Mouse (Mus musculus): ENCODE measurements around the gene Cfap54.

The Cfap54 gene

DNA sequence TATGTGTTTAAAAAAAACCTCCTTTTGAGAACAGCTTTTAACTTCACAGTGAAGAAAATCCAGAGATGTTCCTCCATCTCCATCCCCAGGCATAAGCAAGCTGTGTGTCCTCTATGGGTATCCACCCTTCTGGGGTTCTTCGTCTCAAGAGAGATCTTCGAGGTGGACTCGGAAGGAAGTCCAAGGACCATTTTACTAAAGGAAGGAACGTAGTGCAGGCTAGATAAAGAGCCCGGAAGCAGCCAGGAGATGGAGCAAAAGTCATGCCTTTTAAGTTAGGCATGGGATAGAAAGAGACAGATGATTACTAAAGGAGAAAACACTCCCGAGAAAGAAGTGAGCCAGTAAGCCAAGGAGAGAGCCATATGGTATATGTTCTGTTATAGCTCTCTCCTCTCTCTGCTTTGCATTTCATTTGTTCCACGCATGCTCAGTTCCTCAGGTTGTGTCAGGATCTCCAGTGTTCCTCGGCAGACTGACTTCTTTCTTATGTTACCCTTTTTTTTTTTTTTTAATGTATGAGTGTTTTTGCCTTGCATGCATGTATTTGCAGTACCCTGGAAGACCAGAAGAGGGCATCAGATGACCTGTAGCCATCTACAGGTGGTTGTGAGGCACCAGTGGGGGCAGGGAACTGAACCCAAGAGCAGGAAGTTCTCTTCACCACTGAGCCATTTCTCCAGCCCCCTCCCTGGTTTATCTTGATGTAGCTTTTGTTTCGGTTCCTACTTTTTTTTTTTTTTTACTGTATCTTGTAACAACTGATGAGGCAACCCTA is 11.1 kb downstream of the Cfap54 start:
- in situ Hi-C loops (cut with MboI; ENCODE audit: low pct_unique_long_range_greater_than_20kb in 1 of 2, low sequenced_read_pairs in 2 of 2, unreplicated experiment in 1 of 2) = loop anchor here (10.0 to 25.0 kb wide), 3 partner anchors 214 to 517 kb away; partner anchors contain the start of gene Snrpf (in 2 of the 2)

DNA sequence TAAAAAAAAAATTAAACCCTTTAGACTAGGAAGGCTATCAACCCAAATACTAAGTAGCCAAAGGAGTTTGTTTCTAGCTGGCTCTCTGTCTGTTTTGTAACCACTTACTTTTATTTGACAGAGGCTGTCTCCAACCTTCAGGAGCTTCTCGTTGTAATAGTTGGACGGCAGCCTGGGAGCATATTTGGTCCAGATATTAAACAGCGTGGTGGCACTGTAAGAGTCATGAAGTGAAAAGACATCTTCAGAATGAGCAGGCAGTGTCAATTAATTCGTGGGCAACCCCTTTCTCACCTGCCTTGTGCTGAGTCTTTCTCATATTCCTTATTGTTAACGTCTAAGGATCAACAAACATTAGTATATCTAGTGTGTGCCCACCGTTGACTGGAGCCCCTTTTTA is 11.7 kb downstream of the Cfap54 start:
- in situ Hi-C loops (cut with MboI; ENCODE audit: low pct_unique_long_range_greater_than_20kb in 1 of 2, low sequenced_read_pairs in 2 of 2, unreplicated experiment in 1 of 2) = loop anchor here (10.0 to 25.0 kb wide), 3 partner anchors 215 to 518 kb away; partner anchors contain the start of gene Snrpf (in 2 of the 2)

GRCm38 (mm10) chr10:93069041-93069679 is 12.3 kb downstream of the Cfap54 start:
- in situ Hi-C loops (cut with MboI; ENCODE audit: low pct_unique_long_range_greater_than_20kb in 1 of 2, low sequenced_read_pairs in 2 of 2, unreplicated experiment in 1 of 2) = loop anchor here (10.0 to 25.0 kb wide), 2 partner anchors 356 to 518 kb away; partner anchors contain the start of gene Snrpf (in 2 of the 2)

DNA sequence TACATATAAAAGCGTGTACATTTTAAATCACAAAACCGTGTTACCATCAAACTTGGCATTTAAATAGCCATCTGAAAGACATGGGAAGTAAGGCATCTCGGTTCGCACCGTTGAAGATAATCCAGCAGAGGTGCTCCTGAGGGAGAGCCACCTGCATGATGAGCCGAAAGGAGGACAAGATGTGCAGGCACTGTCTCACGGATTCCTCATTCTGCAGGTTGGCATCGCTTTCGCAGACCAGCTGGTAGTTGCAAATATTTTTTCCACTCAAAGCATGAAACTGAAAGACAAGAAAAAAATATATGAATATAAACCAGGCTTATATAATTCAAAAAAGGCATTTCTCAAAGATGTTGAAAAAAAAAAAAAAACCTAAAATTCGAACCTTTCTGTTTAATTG is 16.4 kb downstream of the Cfap54 start:
- in situ Hi-C loops (cut with MboI; ENCODE audit: low pct_unique_long_range_greater_than_20kb in 1 of 2, low sequenced_read_pairs in 2 of 2, unreplicated experiment in 1 of 2) = loop anchor here (10.0 to 25.0 kb wide), 2 partner anchors 360 to 522 kb away; partner anchors contain the start of gene Snrpf (in 2 of the 2)

DNA sequence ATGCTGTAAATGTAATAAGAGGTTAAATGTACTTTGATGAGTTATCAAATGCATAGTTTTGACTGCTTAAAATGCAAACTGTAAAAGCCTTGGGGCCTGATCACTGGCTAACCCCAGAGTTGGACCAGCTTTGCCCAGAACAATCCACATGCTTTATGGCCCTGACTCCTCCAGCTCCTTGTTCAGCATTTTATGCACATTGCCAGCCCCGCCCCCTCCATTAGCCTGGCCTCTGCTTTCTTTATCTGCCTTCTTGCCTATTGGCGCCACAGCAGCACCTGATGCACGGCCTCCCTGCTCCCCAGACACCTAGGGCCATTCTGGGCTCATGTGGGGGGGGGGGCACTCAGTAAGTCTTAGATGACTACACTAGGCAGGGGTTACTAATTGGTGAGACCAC is 17.8 kb downstream of the Cfap54 start:
- in situ Hi-C loops (cut with MboI; ENCODE audit: low pct_unique_long_range_greater_than_20kb in 1 of 2, low sequenced_read_pairs in 2 of 2, unreplicated experiment in 1 of 2) = loop anchor here (10.0 to 25.0 kb wide), 2 partner anchors 361 to 524 kb away; partner anchors contain the start of gene Snrpf (in 2 of the 2)

DNA sequence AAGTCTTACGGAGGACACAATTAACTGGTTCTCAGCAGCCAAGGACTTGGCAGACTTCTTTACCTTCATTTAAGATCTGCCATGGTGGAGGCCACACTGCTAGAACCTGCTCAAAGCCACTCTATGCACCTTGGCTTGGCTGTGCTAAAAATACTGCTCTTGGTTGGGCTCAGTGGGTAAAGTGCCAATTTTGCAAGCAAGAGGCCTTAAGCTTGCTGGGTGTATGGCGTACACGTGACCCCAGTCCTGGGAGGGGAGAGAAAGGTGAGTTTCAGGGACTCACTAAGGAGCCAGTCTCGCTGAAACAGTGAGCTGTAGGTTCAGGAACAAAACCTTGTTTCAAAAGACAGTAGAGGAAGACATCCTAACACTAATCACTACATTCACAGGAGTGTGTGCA is 19.0 kb downstream of the Cfap54 start:
- in situ Hi-C loops (cut with MboI; ENCODE audit: low pct_unique_long_range_greater_than_20kb in 1 of 2, low sequenced_read_pairs in 2 of 2, unreplicated experiment in 1 of 2) = loop anchor here (10.0 to 25.0 kb wide), 2 partner anchors 362 to 525 kb away; partner anchors contain the start of gene Snrpf (in 2 of the 2)

DNA sequence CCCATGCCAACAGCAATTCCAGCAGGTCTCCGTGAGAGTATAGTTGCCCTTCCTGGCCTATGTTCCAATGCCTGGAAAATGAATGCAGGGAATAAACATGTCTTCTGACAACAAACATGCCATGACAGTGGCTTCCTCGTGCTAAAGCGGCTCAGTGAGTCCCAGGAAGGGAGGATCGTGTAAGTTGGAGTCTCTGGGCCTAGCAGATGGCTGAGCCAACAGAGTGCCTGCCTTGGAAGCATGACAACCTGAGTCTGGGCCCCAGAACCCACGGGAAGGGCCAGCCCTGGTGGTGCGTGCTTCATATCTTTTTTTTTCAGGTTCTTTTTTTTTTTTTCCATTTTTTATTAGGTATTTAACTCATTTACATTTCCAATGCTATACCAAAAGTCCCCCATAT is 27.6 kb downstream of the Cfap54 start:
- in situ Hi-C loops (cut with MboI; ENCODE audit: low pct_unique_long_range_greater_than_20kb in 1 of 2, low sequenced_read_pairs in 2 of 2, unreplicated experiment in 1 of 2) = loop anchor here (25.0 kb wide), 1 partner anchor 533 kb away; the partner anchor contains the start of gene Snrpf (in 2 of the 2)

GRCm38 (mm10) chr10:93053315-93053714 is 28.1 kb downstream of the Cfap54 start:
- in situ Hi-C loops (cut with MboI; ENCODE audit: low pct_unique_long_range_greater_than_20kb in 1 of 2, low sequenced_read_pairs in 2 of 2, unreplicated experiment in 1 of 2) = loop anchor here (25.0 kb wide), 1 partner anchor 534 kb away; the partner anchor contains the start of gene Snrpf (in 2 of the 2)

GRCm38 (mm10) chr10:93051016-93051726 is 30.2 kb downstream of the Cfap54 start:
- in situ Hi-C loops (cut with MboI; ENCODE audit: low pct_unique_long_range_greater_than_20kb in 1 of 2, low sequenced_read_pairs in 2 of 2, unreplicated experiment in 1 of 2) = loop anchor here (25.0 kb wide), 1 partner anchor 536 kb away; the partner anchor contains the start of gene Snrpf (in 2 of the 2)

DNA sequence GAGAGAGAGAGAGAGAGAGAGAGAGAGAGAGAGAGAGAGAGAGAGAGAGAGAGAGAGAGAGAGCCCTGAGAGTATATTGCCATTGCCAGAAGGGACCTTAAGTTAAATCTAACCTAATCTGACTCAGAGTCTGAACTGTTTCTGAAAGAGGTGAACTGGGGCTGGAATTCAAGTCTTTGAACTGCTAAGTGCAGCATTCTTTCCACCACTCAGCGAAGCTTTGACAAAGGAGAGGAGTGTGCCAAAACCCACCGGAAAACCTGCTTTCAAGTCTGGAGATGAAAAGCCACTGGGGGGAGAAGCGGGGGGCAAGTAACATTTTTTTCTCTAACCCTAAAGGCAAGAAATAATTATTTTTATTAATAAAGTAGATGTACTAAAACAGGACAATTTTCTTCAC is 30.8 kb downstream of the Cfap54 start:
- in situ Hi-C loops (cut with MboI; ENCODE audit: low pct_unique_long_range_greater_than_20kb in 1 of 2, low sequenced_read_pairs in 2 of 2, unreplicated experiment in 1 of 2) = loop anchor here (25.0 kb wide), 1 partner anchor 537 kb away; the partner anchor contains the start of gene Snrpf (in 2 of the 2)

- in situ Hi-C loops (cut with MboI; ENCODE audit: low pct_unique_long_range_greater_than_20kb in 1 of 2, low sequenced_read_pairs in 2 of 2, unreplicated experiment in 1 of 2) = no loop called here
Observed at GRCm38 (mm10) chr10:93043195-93043594, 38.2 kb downstream of the Cfap54 start.

GRCm38 (mm10) chr10:93041850-93042249 is 39.6 kb downstream of the Cfap54 start:
- in situ Hi-C loops (cut with MboI; ENCODE audit: low pct_unique_long_range_greater_than_20kb in 1 of 2, low sequenced_read_pairs in 2 of 2, unreplicated experiment in 1 of 2) = no loop called here

DNA sequence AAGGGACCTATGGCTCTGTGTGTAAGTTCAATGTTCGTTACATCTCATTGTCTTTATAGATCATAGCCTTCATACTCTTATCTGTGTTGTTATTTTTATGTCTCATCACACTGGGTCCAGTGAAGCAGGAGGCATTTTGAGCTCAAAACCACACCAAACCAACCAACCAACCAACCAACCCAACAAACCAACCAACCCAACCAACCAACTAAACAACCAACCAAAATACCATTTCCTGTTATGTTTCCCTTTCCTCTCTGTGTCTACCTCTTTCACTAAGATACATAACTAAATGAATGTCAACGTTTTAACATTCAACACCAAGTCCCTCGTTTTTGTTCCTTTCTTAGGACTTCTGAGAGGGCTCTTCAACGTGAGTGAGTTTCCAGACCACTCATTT is 40.0 kb downstream of the Cfap54 start:
- in situ Hi-C loops (cut with MboI; ENCODE audit: low pct_unique_long_range_greater_than_20kb in 1 of 2, low sequenced_read_pairs in 2 of 2, unreplicated experiment in 1 of 2) = no loop called here

DNA sequence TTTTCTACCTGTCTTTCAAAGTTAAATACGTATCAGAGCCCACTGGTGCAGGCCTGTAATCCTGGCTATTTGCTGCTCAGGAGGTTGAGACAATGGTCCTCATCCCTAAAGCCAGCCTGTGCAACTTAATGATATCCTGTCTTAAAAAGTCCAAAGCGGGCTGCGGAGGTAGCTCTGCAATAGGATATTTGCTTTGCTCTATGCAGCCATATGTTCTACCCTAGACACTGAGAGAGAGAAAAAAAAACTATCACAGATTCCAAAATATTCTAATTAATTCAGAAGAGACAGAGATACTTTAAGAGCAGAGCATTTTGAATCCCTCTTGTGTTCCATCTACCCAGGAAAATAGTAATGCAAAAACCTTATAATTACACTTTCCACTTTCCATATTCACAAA is 44.9 kb downstream of the Cfap54 start:
- in situ Hi-C loops (cut with MboI; ENCODE audit: low pct_unique_long_range_greater_than_20kb in 1 of 2, low sequenced_read_pairs in 2 of 2, unreplicated experiment in 1 of 2) = no loop called here

DNA sequence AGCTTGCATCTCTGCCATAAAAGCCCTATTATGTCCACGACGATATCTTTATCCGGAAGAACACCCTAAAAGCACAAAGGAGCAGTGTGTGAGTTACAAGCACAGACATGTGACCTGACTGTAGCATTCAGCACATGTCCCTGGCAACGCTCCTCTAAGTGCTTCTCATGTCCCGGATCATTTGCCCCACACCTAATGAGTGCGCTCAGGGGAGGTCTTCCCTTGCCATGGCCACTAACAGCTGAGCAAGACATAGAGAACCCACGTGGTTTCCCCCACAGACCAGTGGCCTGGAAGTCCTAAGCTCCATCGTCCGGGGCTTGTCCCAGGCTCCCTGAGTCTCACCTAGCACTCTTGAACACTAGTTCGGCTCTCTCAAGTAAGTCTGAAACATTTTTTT is 45.9 kb downstream of the Cfap54 start:
- in situ Hi-C loops (cut with MboI; ENCODE audit: low pct_unique_long_range_greater_than_20kb in 1 of 2, low sequenced_read_pairs in 2 of 2, unreplicated experiment in 1 of 2) = no loop called here

DNA sequence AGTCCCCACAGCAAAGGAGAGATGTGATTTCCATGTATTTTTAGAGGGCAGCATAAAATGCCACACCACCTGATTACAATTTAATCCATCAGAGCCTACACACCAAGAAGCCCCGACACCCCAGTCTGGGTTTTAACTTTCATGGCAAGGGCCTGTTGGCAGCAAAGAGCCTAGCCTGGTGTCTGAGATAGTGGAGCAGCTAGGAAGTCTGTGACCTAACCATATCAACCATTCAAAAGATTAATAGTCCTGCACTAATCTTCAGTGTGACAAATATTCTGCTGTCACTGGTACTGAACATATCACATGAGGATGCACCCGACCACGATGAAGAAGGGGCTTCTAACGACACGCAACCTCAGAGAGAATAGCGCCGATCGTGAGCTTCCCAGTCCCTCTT is 58.1 kb downstream of the Cfap54 start:
- in situ Hi-C loops (cut with MboI; ENCODE audit: low pct_unique_long_range_greater_than_20kb in 1 of 2, low sequenced_read_pairs in 2 of 2, unreplicated experiment in 1 of 2) = loop anchor here in 1 of 2 experiments (25.0 kb wide), 2 partner anchors 711 to 1136 kb away; no protein-coding TSS in a partner anchor

- in situ Hi-C loops (cut with MboI; ENCODE audit: low pct_unique_long_range_greater_than_20kb in 1 of 2, low sequenced_read_pairs in 2 of 2, unreplicated experiment in 1 of 2) = loop anchor here in 1 of 2 experiments (25.0 kb wide), 2 partner anchors 702 to 1127 kb away; no protein-coding TSS in a partner anchor
Observed at GRCm38 (mm10) chr10:93014059-93014795, 67.2 kb downstream of the Cfap54 start.

DNA sequence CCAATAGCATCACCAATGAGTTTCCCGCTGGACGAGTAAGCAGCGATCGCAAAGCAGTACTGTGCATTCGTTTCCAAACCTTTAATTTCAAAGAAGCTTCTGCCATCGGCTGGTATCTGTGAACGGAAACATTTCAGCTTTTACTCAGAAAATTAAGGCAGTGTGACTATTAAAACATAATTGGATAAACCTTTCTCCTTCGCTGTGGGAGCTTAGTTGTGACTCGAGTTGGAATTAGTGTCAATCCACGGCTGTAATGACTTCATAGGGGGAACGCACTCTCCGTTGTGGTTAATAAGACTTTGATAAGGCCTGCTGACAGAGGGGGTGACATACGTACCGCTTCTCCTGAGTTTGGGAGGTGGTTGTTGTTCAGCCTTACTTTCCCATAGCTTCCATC is 70.3 kb downstream of the Cfap54 start:
- in situ Hi-C loops (cut with MboI; ENCODE audit: low pct_unique_long_range_greater_than_20kb in 1 of 2, low sequenced_read_pairs in 2 of 2, unreplicated experiment in 1 of 2) = loop anchor here in 1 of 2 experiments (25.0 kb wide), 2 partner anchors 699 to 1124 kb away; no protein-coding TSS in a partner anchor

Measured in mouse embryonic stem cell (cell line).